Mouse (Mus musculus): ENCODE results near the gene Tlnrd1.

- no peak for TF ChIP-seq POLR2A (IDR thresholded peaks at IDR 0.05; ENCODE audit: low read depth, low read length)
- TF ChIP-seq CTCF (IDR thresholded peaks at IDR 0.05; ENCODE audit: extremely low read depth, insufficient read length, insufficient replicate concordance, low read depth, low read length), result no peak
Measured at GRCm38 (mm10) chr7:83920241-83920640, 36.1 kb upstream of the Tlnrd1 start.
